Mouse (Mus musculus): ENCODE measurements around the gene Adh7. TPM values are rescaled to one million over a fixed set of nuclear protein-coding genes. Genes with fewer than 3 reads are reported as not detected.

Adh7 gene
- total and polyA plus RNA-seq, 3 experiments, result not detected

DNA sequence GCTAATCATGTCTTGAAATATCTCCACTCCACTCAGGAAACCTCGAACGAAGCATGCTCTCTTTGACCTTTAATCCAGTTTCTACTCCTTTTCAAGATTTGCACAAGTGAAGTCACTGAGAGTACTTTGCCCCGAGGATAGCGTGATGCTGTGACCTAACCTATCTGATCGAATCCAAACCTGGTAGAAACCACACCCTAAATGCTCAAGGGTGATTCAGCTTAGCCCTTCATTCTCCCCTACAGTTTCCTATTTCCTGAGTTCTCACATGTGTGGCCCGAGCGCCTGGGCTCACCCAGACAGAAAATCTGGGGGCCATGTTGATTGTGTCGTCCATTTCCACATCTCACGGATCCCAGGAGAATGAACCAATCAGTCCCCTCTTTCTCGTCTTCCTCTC is 20.5 kb downstream of the Adh7 start:
- no peaks in the 10 kb centered on the region for H3K79me2 ChIP-seq (ENCODE audit: control insufficient read depth, insufficient read depth, low read length, poor library complexity)
- no peaks in the 10 kb centered on the region for H3K9me3 ChIP-seq (replicated peaks; ENCODE audit: insufficient read depth, low read length)
- no peak overlapping the region for H3K4me3 ChIP-seq (ENCODE audit: control insufficient read depth in 1 of 2, insufficient read depth in 1 of 2, low read depth in 2 of 2, low read length in 2 of 2)
- TF ChIP-seq HCFC1 (IDR thresholded peaks at IDR 0.05; ENCODE audit: low read depth, low read length) (no peak), TBP (IDR thresholded peaks at IDR 0.05; ENCODE audit: low read depth, low read length) (no peak), MAFK (IDR thresholded peaks at IDR 0.05; ENCODE audit: borderline replicate concordance, low read depth, low read length) (no peak), MEF2A (IDR thresholded peaks at IDR 0.05; ENCODE audit: extremely low read depth, insufficient replicate concordance, low read depth, low read length, poor library complexity, severe bottlenecking) (no peak), POLR2A (IDR thresholded peaks at IDR 0.05; ENCODE audit: control insufficient read depth in 1 of 2, insufficient read depth in 1 of 2, low read depth in 1 of 2, low read length in 2 of 2, poor library complexity in 1 of 2) (no peak), GATA1 (IDR thresholded peaks at IDR 0.05; ENCODE audit: low read depth, low read length) (no peak), RCOR1 (IDR thresholded peaks at IDR 0.05; ENCODE audit: low read depth, low read length) (no peak), MXI1 (IDR thresholded peaks at IDR 0.05; ENCODE audit: low read depth, low read length) (no peak), POLR2AphosphoS2 (IDR thresholded peaks at IDR 0.05; ENCODE audit: low read length) (no peak), CHD2 (IDR thresholded peaks at IDR 0.05; ENCODE audit: low read length) (no peak), TCF12 (IDR thresholded peaks at IDR 0.05; ENCODE audit: low read depth, low read length) (no peak), NRF1 (IDR thresholded peaks at IDR 0.05; ENCODE audit: insufficient read depth, low read depth, low read length, poor library complexity, severe bottlenecking) (no peak), MAZ (IDR thresholded peaks at IDR 0.05; ENCODE audit: low read depth, low read length) (no peak), KAT2A (conservative IDR thresholded peaks at IDR 0.05; ENCODE audit: low read depth, low read length) (no peak), ZKSCAN1 (IDR thresholded peaks at IDR 0.05; ENCODE audit: low read depth, low read length) (no peak)
- no peak overlapping the region for H3K9ac ChIP-seq (ENCODE audit: control insufficient read depth, low read depth, low read length, poor library complexity, severe bottlenecking)
- peak; percentile 7 for DNase-seq (ENCODE audit: low read depth, low spot score)
- no peak overlapping the region for H3K27ac ChIP-seq (ENCODE audit: control insufficient read depth, low read depth, low read length)
- no peaks in the 10 kb centered on the region; a peak in 1 of 4 replicates for H3K27me3 ChIP-seq (ENCODE audit: control insufficient read depth in 1 of 2, insufficient read depth in 2 of 2, low read length in 2 of 2)
- peaks cover 0 to 10% of the 10 kb centered on the region in 2 experiments; a peak in 2 of 4 replicates for H3K4me1 ChIP-seq (ENCODE audit: control insufficient read depth in 1 of 2, insufficient read depth in 2 of 2, low read length in 2 of 2)
- peaks cover 0 to 3% of the 10 kb centered on the region in 2 experiments; a peak in 1 of 4 replicates for H3K36me3 ChIP-seq (ENCODE audit: control insufficient read depth in 1 of 2, insufficient read depth in 2 of 2, low read length in 2 of 2)

DNA sequence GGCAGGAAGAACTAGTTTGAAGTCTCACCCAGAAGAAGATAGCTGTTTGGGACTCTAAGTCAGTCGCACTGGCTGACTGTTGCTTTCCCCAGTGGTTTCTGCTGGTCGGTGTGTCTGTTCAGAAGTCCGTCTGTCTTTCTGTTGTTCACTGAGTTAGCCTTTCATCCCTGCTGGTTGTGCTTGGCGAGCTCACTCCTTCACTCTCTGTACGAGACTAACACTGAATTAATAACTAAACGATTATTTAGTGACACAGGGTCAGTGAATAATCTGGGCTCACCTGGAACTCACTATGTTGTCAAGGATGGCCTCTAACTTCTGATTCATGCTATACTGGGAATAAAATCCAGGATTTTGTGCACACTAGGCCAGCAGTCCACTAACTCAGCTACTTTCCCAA is 21.9 kb downstream of the Adh7 start:
- no peak overlapping the region for H3K4me3 ChIP-seq (ENCODE audit: control insufficient read depth in 1 of 2, insufficient read depth in 1 of 2, low read depth in 2 of 2, low read length in 2 of 2)

More for the DNA sequence above, 21.9 kb downstream of the Adh7 start:
- TF ChIP-seq ZKSCAN1 (IDR thresholded peaks at IDR 0.05; ENCODE audit: low read depth, low read length), result no peak
- Histone ChIP-seq H3K27me3 (ENCODE audit: control insufficient read depth in 1 of 2, insufficient read depth in 2 of 2, low read length in 2 of 2) (no peaks in the 10 kb centered on the region; a peak in 2 of 4 replicates), H3K79me2 (ENCODE audit: control insufficient read depth, insufficient read depth, low read length, poor library complexity) (no peaks in the 10 kb centered on the region), H3K36me3 (ENCODE audit: control insufficient read depth in 1 of 2, insufficient read depth in 2 of 2, low read length in 2 of 2) (peaks cover 0 to 3% of the 10 kb centered on the region in 2 experiments; a peak in 1 of 4 replicates), H3K4me1 (ENCODE audit: control insufficient read depth in 1 of 2, insufficient read depth in 2 of 2, low read length in 2 of 2) (peaks cover 0 to 10% of the 10 kb centered on the region in 2 experiments; a peak in 2 of 4 replicates), H3K9me3 (replicated peaks; ENCODE audit: insufficient read depth, low read length) (no peaks in the 10 kb centered on the region), H3K9ac (ENCODE audit: control insufficient read depth, low read depth, low read length, poor library complexity, severe bottlenecking) (no peak overlapping the region), H3K27ac (ENCODE audit: control insufficient read depth, low read depth, low read length) (no peak overlapping the region)
- DNase-seq (ENCODE audit: low read depth, low spot score), result no peak
